Mouse (Mus musculus) MEL (cell line): ENCODE results near the gene Cyp2c38. TPM values are rescaled to one million over a fixed set of nuclear protein-coding genes. Genes with fewer than 3 reads are reported as not detected.

ENCODE experiments used
- DNase-seq: peaks from one replicate; pipeline ENCODE4 v3.0.0; 2011; ENCODE audit warnings: low read depth, low spot score
- H3K27ac ChIP-seq: 2 replicates; pipeline ENCODE4 v1.5.1; 2012; ENCODE audit warnings: low read depth, mild to moderate bottlenecking, control low read depth, low read length, moderate library complexity; ENCODE audit not compliant: control insufficient read depth
- H3K27me3 ChIP-seq, 2 experiments: fragments of 150-350 bp in 1 of 2; sonication (generic) in 1 of 2; 2 replicates each; pipeline ENCODE4 v1.6.1; 2012; ENCODE audit warnings: low read length in 2 of 2, mild to moderate bottlenecking in 2 of 2, improper control_type of control experiment in 1 of 2, moderate library complexity in 1 of 2; ENCODE audit not compliant: insufficient read depth in 2 of 2, control insufficient read depth in 1 of 2
- H3K36me3 ChIP-seq, 2 experiments: 2 replicates each; pipeline ENCODE4 v1.6.1; 2012 to 2014; ENCODE audit warnings: low read length in 2 of 2, improper control_type of control experiment in 1 of 2, inconsistent platforms in 1 of 2, mild to moderate bottlenecking in 1 of 2; ENCODE audit not compliant: insufficient read depth in 2 of 2, control insufficient read depth in 1 of 2
- H3K4me1 ChIP-seq, 2 experiments: fragments of 150-350 bp in 1 of 2; sonication (generic) in 1 of 2; 2 replicates each; pipeline ENCODE4 v1.6.1; 2012; ENCODE audit warnings: low read length in 2 of 2, improper control_type of control experiment in 1 of 2, mild to moderate bottlenecking in 1 of 2; ENCODE audit not compliant: insufficient read depth in 2 of 2, control insufficient read depth in 1 of 2
- H3K4me3 ChIP-seq, 2 experiments: fragments of 150-350 bp in 1 of 2; sonication (generic) in 1 of 2; 2 replicates each; pipeline ENCODE4 v1.5.1; 2012; ENCODE audit warnings: low read depth in 2 of 2, low read length in 2 of 2, mild to moderate bottlenecking in 2 of 2, moderate library complexity in 2 of 2, control low read depth in 1 of 2, improper control_type of control experiment in 1 of 2; ENCODE audit not compliant: control insufficient read depth in 1 of 2, insufficient read depth in 1 of 2
- H3K79me2 ChIP-seq: 2 replicates; pipeline ENCODE4 v1.6.1; 2012; ENCODE audit warnings: mild to moderate bottlenecking, low read length, moderate library complexity; ENCODE audit not compliant: control insufficient read depth, poor library complexity, insufficient read depth
- H3K9ac ChIP-seq: 2 replicates; pipeline ENCODE4 v1.6.1; 2012; ENCODE audit warnings: low read depth, mild to moderate bottlenecking, control low read depth, low read length, moderate library complexity; ENCODE audit not compliant: control insufficient read depth, poor library complexity, severe bottlenecking
- H3K9me3 ChIP-seq: fragments of 150-350 bp; sonication (generic); replicated peaks from 2 replicates; pipeline ENCODE4 v1.6.1; 2012; ENCODE audit warnings: mild to moderate bottlenecking, low read length, improper control_type of control experiment, moderate library complexity; ENCODE audit not compliant: insufficient read depth
- CHD2 ChIP-seq: IDR thresholded peaks from 2 replicates; pipeline ENCODE4 v1.6.1; 2011; ENCODE audit warnings: low read length, improper control_type of control experiment
- CTCF ChIP-seq, 3 experiments: IDR thresholded peaks in 2 of 3; conservative IDR thresholded peaks in 1 of 3; 2 replicates each; pipeline ENCODE4 v1.5.1; 2011 to 2012; ENCODE audit warnings: low read length in 3 of 3, low read depth in 2 of 3, mild to moderate bottlenecking in 2 of 3, improper control_type of control experiment in 1 of 3, inconsistent platforms in 1 of 3, mixed read lengths in 1 of 3, moderate library complexity in 1 of 3; ENCODE audit not compliant: control insufficient read depth in 1 of 3, insufficient read depth in 1 of 3, poor library complexity in 1 of 3, severe bottlenecking in 1 of 3
- ETS1 ChIP-seq: IDR thresholded peaks from 2 replicates; pipeline ENCODE4 v1.6.1; 2012; ENCODE audit warnings: low read depth, mild to moderate bottlenecking, inconsistent platforms, low read length, improper control_type of control experiment, moderate library complexity
- GABPA ChIP-seq: IDR thresholded peaks from 2 replicates; pipeline ENCODE4 v1.6.1; 2012; ENCODE audit warnings: low read depth, mild to moderate bottlenecking, inconsistent platforms, low read length, improper control_type of control experiment, moderate library complexity
- MAFK ChIP-seq: IDR thresholded peaks from 2 replicates; pipeline ENCODE4 v1.6.1; 2011; ENCODE audit warnings: low read depth, mild to moderate bottlenecking, low read length, improper control_type of control experiment, borderline replicate concordance
- MAX ChIP-seq: IDR thresholded peaks from 2 replicates; pipeline ENCODE4 v1.6.1; 2011; ENCODE audit warnings: low read length, improper control_type of control experiment
- MEF2A ChIP-seq: IDR thresholded peaks from 2 replicates; pipeline ENCODE4 v1.6.1; 2014; ENCODE audit warnings: low read depth, mild to moderate bottlenecking, inconsistent platforms, low read length, improper control_type of control experiment; ENCODE audit not compliant: poor library complexity, insufficient replicate concordance, severe bottlenecking; ENCODE audit errors: extremely low read depth
- MXI1 ChIP-seq: IDR thresholded peaks from 2 replicates; pipeline ENCODE4 v1.6.1; 2011; ENCODE audit warnings: mild to moderate bottlenecking, low read depth, low read length, improper control_type of control experiment
- MYB ChIP-seq: IDR thresholded peaks from 2 replicates; pipeline ENCODE4 v1.6.1; 2011; ENCODE audit warnings: mild to moderate bottlenecking, low read depth, low read length, improper control_type of control experiment
- NELFE ChIP-seq: IDR thresholded peaks from 2 replicates; pipeline ENCODE4 v1.6.1; 2011; ENCODE audit warnings: low read depth, low read length, improper control_type of control experiment
- NRF1 ChIP-seq: IDR thresholded peaks from 2 replicates; pipeline ENCODE4 v1.6.1; 2014; ENCODE audit warnings: low read depth, mild to moderate bottlenecking, inconsistent platforms, low read length, improper control_type of control experiment, moderate library complexity; ENCODE audit not compliant: poor library complexity, insufficient read depth, severe bottlenecking
- POLR2AphosphoS5 ChIP-seq: IDR thresholded peaks from 2 replicates; pipeline ENCODE4 v1.6.1; 2012; ENCODE audit warnings: low read depth, borderline replicate concordance, mild to moderate bottlenecking, inconsistent platforms, low read length, moderate library complexity, mixed read lengths
- RAD21 ChIP-seq: IDR thresholded peaks from 2 replicates; pipeline ENCODE4 v1.6.1; 2011; ENCODE audit warnings: mild to moderate bottlenecking, low read depth, low read length, improper control_type of control experiment
- SIN3A ChIP-seq: IDR thresholded peaks from 2 replicates; pipeline ENCODE4 v1.6.1; 2012; ENCODE audit warnings: low read length, improper control_type of control experiment, inconsistent platforms
- TAL1 ChIP-seq: IDR thresholded peaks from 2 replicates; pipeline ENCODE4 v1.6.1; 2012; ENCODE audit warnings: mild to moderate bottlenecking, inconsistent platforms, low read length, moderate library complexity, mixed read lengths
- TCF12 ChIP-seq: IDR thresholded peaks from 2 replicates; pipeline ENCODE4 v1.6.1; 2014; ENCODE audit warnings: low read depth, mild to moderate bottlenecking, inconsistent platforms, low read length, improper control_type of control experiment, moderate library complexity
- UBTF ChIP-seq: IDR thresholded peaks from 2 replicates; pipeline ENCODE4 v1.6.1; 2012; ENCODE audit warnings: low read depth, mild to moderate bottlenecking, inconsistent platforms, low read length, improper control_type of control experiment, moderate library complexity, borderline replicate concordance; ENCODE audit not compliant: insufficient read depth
- USF1 ChIP-seq: IDR thresholded peaks from 2 replicates; pipeline ENCODE4 v1.6.1; 2014; ENCODE audit warnings: low read depth, mild to moderate bottlenecking, inconsistent platforms, low read length, improper control_type of control experiment, moderate library complexity
- ZC3H11A ChIP-seq: IDR thresholded peaks from 2 replicates; pipeline ENCODE4 v1.6.1; 2012; ENCODE audit warnings: low read depth, mild to moderate bottlenecking, inconsistent platforms, low read length, improper control_type of control experiment
- ZMIZ1 ChIP-seq: IDR thresholded peaks from 2 replicates; pipeline ENCODE4 v1.6.1; 2012; ENCODE audit warnings: low read depth, mild to moderate bottlenecking, inconsistent platforms, low read length, improper control_type of control experiment, moderate library complexity
- ZNF384 ChIP-seq: IDR thresholded peaks from 2 replicates; pipeline ENCODE4 v1.6.1; 2012; ENCODE audit warnings: low read depth, mild to moderate bottlenecking, inconsistent platforms, low read length, improper control_type of control experiment
- polyA plus RNA-seq, 2 experiments: library from polyadenylated mRNA; stranded (reverse) in 1 of 2; unstranded in 1 of 2; fragments of >175 nt in 1 of 2; fragments of >200 nt in 1 of 2; gene quantifications; 2 replicates each; pipeline versions ENCODE4 v1.2.1 to v1.2.4; 2012; ENCODE audit warnings: low replicate concordance in 2 of 2, low read depth in 1 of 2; ENCODE audit not compliant: insufficient read length in 2 of 2, insufficient read depth in 1 of 2, missing spikeins in 1 of 2
- total RNA-seq: library from RNA; depleted of rRNA; stranded (reverse); fragments of 300-350 nt; gene quantifications from 2 replicates; pipeline ENCODE4 v1.2.3, GENCODE M21; 2012; rRNA removed

The Cyp2c38 gene
- total RNA-seq (not detected in 2 replicates), polyA plus RNA-seq (not detected)

DNA sequence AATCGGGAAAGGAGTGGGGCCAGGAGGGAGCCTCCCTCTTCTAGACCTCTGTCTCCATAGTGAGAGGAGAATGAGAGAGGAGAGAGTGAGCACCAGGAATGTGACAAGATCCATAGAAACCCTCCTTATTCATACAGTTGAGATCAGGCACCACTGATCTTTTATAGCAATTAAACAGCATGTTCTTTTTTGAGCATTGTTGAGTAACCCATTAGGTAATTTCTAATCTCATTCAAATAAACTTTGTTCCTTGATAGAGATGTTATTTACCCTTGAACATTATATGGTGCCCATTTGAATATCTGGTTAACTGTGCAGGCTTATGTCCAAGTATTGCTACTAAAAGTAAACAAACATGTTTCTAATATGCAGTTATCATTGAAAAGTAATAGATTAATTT lies at the start of gene Cyp2c38:
Gene Cyp2c38, minus strand, starts transcription at position 135 of the 400 bp plus-strand sequence.
- Histone ChIP-seq H3K79me2 (no peaks in the 10 kb centered on the region), H3K9me3 (no peaks in the 10 kb centered on the region), H3K4me1 (no peaks in the 10 kb centered on the region), H3K4me3 (no peak within 1 kb of the TSS), H3K27ac (no peak within 1 kb of the TSS), H3K27me3 (no peaks in the 10 kb centered on the region), H3K36me3 (no peaks in the 10 kb centered on the region), H3K9ac (no peak within 1 kb of the TSS)
- DNase-seq, result no peak
- TF ChIP-seq NRF1 (no peak), USF1 (no peak), GABPA (no peak), ETS1 (no peak), ZMIZ1 (no peak), UBTF (no peak), MEF2A (no peak), NELFE (no peak), MAX (no peak), MXI1 (no peak), POLR2AphosphoS5 (no peak), RAD21 (no peak), MAFK (no peak)

DNA sequence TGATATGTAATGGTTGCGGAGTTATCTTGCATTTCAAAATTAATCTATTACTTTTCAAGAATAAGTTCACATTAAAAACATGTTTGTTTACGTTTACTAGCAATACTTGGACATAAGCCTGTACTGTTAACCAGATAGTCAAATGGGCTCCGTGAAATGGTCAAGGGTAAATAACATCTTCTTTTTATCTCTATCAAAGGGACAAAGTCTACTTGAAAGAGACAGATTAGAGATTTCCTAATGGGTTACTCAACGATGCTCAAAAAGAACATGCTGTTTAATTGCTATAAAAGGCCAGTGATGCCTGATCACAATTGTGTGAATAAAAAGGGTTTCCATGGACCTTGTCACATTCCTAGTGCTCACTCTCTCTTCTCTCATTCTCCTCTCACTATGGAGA lies 47.7 kb upstream of the Cyp2c38 start, which contains the start of gene Cyp2c39:
Gene Cyp2c39, plus strand, starts transcription at position 329 of the 400 bp plus-strand sequence.
- Histone ChIP-seq H3K36me3 (no peaks in the 10 kb centered on the region), H3K4me3 (no peak within 1 kb of the TSS), H3K27me3 (no peaks in the 10 kb centered on the region), H3K79me2 (no peaks in the 10 kb centered on the region), H3K4me1 (no peaks in the 10 kb centered on the region), H3K9ac (no peak within 1 kb of the TSS), H3K9me3 (no peaks in the 10 kb centered on the region), H3K27ac (no peak within 1 kb of the TSS)
- no peak for DNase-seq
- TF ChIP-seq POLR2AphosphoS5 (no peak), TCF12 (no peak), TAL1 (no peak), CHD2 (no peak), UBTF (no peak), RAD21 (no peak), ZNF384 (no peak), SIN3A (no peak), ZC3H11A (no peak), MAFK (no peak), CTCF (IDR thresholded peaks at IDR 0.05 in 2 of 3, conservative IDR thresholded peaks at IDR 0.05 in 1 of 3; ENCODE audit: control insufficient read depth in 1 of 3, insufficient read depth in 1 of 3, low read depth in 2 of 3, low read length in 3 of 3, poor library complexity in 1 of 3, severe bottlenecking in 1 of 3) (no peak), MXI1 (no peak), MYB (no peak)
